Mouse (Mus musculus): ENCODE results near the gene Nr6a1. TPM values are rescaled to one million over a fixed set of nuclear protein-coding genes. Genes with fewer than 3 reads are reported as not detected.

Nr6a1 gene
- total and polyA plus RNA-seq, 3 experiments = 5.6 to 6.1 (median 5.8) TPM

DNA sequence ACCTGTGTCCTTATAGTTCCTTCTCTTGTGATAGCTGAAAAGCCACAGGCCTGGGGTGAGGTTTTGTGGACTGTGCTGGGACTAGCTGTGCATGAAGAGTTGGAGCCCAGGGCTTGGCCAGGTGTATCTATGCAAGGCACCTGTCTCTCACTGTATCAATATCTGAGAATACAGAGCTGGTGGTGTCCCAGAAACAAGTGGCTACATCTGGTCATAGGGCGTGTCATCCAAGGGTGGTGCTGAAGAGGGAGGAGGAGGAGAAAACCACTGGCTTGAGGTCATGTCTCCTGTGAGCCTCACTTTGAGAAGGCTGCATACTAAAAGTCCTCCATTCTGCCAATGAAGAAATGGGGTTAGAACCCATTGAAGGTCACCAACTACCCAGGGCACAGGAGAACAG is 10.5 kb upstream of the Nr6a1 start:
- Histone ChIP-seq H3K79me2 (replicated peaks; ENCODE audit: control insufficient read depth, extremely low read depth, insufficient read depth, poor library complexity, severe bottlenecking) (no peaks in the 10 kb centered on the region), H3K4me1 (ENCODE audit: control insufficient read depth in 1 of 2, insufficient read depth in 2 of 2) (peaks cover 26 to 51% of the 10 kb centered on the region in 2 experiments), H3K4me3 (replicated peaks in 1 of 3; ENCODE audit: low read depth in 2 of 3, low read length in 2 of 3, poor library complexity in 1 of 3) (no peak overlapping the region), H3K4me2 (ENCODE audit: insufficient read depth, low read depth, poor library complexity, severe bottlenecking) (no peak overlapping the region), H3K36me3 (replicated peaks in 1 of 2; ENCODE audit: control insufficient read depth in 1 of 2, insufficient read depth in 1 of 2, low read length in 1 of 2) (peaks cover 0 to 18% of the 10 kb centered on the region in 2 experiments), H3K9ac (ENCODE audit: insufficient read depth, low read depth) (no peak overlapping the region), H3K9me3 (replicated peaks; ENCODE audit: low read length) (peaks cover 2% of the 10 kb centered on the region), H3K27me3 (replicated peaks) (no peaks in the 10 kb centered on the region), H3K27ac (ENCODE audit: insufficient read depth, low read depth) (no peak overlapping the region)
- no peak for DNase-seq (ENCODE audit: extremely low read depth)
- TF ChIP-seq USF1 (IDR thresholded peaks at IDR 0.05; ENCODE audit: low read depth, low read length) = no peak
- no peak for TF ChIP-seq SIN3A (IDR thresholded peaks at IDR 0.05; ENCODE audit: low read length)
- no peak for TF ChIP-seq POLR2A (IDR thresholded peaks at IDR 0.05; ENCODE audit: low read depth, low read length)
- dilution Hi-C loops (cut with MboI; ENCODE audit: extremely low pct_ligation_motif_present, extremely low pct_unique_long_range_greater_than_20kb, low sequenced_read_pairs) = no loop called here
- in situ Hi-C loops (cut with MboI; ENCODE audit: low pct_ligation_motif_present, low pct_unique_long_range_greater_than_20kb, low sequenced_read_pairs) = no loop called here

DNA sequence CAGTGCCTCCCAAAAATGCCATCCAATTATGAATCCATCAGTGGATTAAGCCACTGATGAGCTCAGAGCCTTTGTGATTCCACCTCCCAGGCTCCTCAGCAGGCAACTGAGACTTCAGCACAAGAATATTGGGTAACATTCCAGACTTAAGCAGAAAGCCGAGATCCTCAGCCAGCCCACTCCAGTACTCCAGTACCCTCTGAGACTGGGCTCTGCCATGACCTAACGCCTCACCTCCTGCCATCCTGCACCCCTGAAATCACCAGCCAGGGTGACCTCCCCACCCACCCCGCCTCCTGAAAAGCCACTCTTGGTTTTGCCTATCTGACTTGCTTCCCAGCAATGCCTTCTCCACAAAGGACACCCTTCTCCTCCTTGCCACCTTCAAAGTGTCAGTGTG is 9.9 kb upstream of the Nr6a1 start:
- Histone ChIP-seq H3K4me3 (replicated peaks in 1 of 3; ENCODE audit: low read depth in 2 of 3, low read length in 2 of 3, poor library complexity in 1 of 3) (no peak overlapping the region), H3K36me3 (replicated peaks in 1 of 2; ENCODE audit: control insufficient read depth in 1 of 2, insufficient read depth in 1 of 2, low read length in 1 of 2) (peaks cover 0 to 16% of the 10 kb centered on the region in 2 experiments), H3K9ac (ENCODE audit: insufficient read depth, low read depth) (no peak overlapping the region), H3K4me2 (ENCODE audit: insufficient read depth, low read depth, poor library complexity, severe bottlenecking) (no peak overlapping the region), H3K79me2 (replicated peaks; ENCODE audit: control insufficient read depth, extremely low read depth, insufficient read depth, poor library complexity, severe bottlenecking) (no peaks in the 10 kb centered on the region), H3K4me1 (ENCODE audit: control insufficient read depth in 1 of 2, insufficient read depth in 2 of 2) (peaks cover 26 to 54% of the 10 kb centered on the region in 2 experiments), H3K27ac (ENCODE audit: insufficient read depth, low read depth) (no peak overlapping the region), H3K9me3 (replicated peaks; ENCODE audit: low read length) (peaks cover 2% of the 10 kb centered on the region), H3K27me3 (replicated peaks) (no peaks in the 10 kb centered on the region)
- in situ Hi-C loops (cut with MboI; ENCODE audit: low pct_ligation_motif_present, low pct_unique_long_range_greater_than_20kb, low sequenced_read_pairs) = no loop called here
- dilution Hi-C loops (cut with MboI; ENCODE audit: extremely low pct_ligation_motif_present, extremely low pct_unique_long_range_greater_than_20kb, low sequenced_read_pairs) = no loop called here
- TF ChIP-seq NRF1 (IDR thresholded peaks at IDR 0.05; ENCODE audit: low read depth, low read length) (no peak), UBTF (IDR thresholded peaks at IDR 0.05; ENCODE audit: low read depth, low read length) (no peak), POLR2AphosphoS2 (IDR thresholded peaks at IDR 0.05; ENCODE audit: low read depth, low read length) (no peak), MEF2A (IDR thresholded peaks at IDR 0.05; ENCODE audit: borderline replicate concordance, low read depth, low read length) (no peak), JUN (IDR thresholded peaks at IDR 0.05; ENCODE audit: insufficient read depth, low read depth, low read length) (no peak), SIN3A (IDR thresholded peaks at IDR 0.05; ENCODE audit: low read length) (no peak), TBP (conservative IDR thresholded peaks at IDR 0.05; ENCODE audit: low read depth, low read length) (no peak), SMC3 (IDR thresholded peaks at IDR 0.05; ENCODE audit: low read depth, low read length) (no peak), POLR2A (IDR thresholded peaks at IDR 0.05; ENCODE audit: low read depth, low read length) (no peak), MAFK (IDR thresholded peaks at IDR 0.05; ENCODE audit: insufficient replicate concordance, low read length) (no peak), MXI1 (IDR thresholded peaks at IDR 0.05; ENCODE audit: low read depth, low read length) (no peak)
- no peak for DNase-seq (ENCODE audit: extremely low read depth)

GRCm38 (mm10) chr2:38936721-38937378 is 9.4 kb upstream of the Nr6a1 start:
- Histone ChIP-seq H3K4me2 (ENCODE audit: insufficient read depth, low read depth, poor library complexity, severe bottlenecking) (no peak overlapping the region), H3K9me3 (replicated peaks; ENCODE audit: low read length) (peaks cover 2% of the 10 kb centered on the region), H3K79me2 (replicated peaks; ENCODE audit: control insufficient read depth, extremely low read depth, insufficient read depth, poor library complexity, severe bottlenecking) (no peaks in the 10 kb centered on the region), H3K27me3 (replicated peaks) (no peaks in the 10 kb centered on the region), H3K4me1 (ENCODE audit: control insufficient read depth in 1 of 2, insufficient read depth in 2 of 2) (peaks cover 28 to 58% of the 10 kb centered on the region in 2 experiments), H3K4me3 (replicated peaks in 1 of 3; ENCODE audit: low read depth in 2 of 3, low read length in 2 of 3, poor library complexity in 1 of 3) (no peak overlapping the region), H3K36me3 (replicated peaks in 1 of 2; ENCODE audit: control insufficient read depth in 1 of 2, insufficient read depth in 1 of 2, low read length in 1 of 2) (peaks cover 0 to 13% of the 10 kb centered on the region in 2 experiments), H3K27ac (ENCODE audit: insufficient read depth, low read depth) (no peak overlapping the region), H3K9ac (ENCODE audit: insufficient read depth, low read depth) (no peak overlapping the region)
- dilution Hi-C loops (cut with MboI; ENCODE audit: extremely low pct_ligation_motif_present, extremely low pct_unique_long_range_greater_than_20kb, low sequenced_read_pairs) (no loop called here), in situ Hi-C loops (cut with MboI; ENCODE audit: low pct_ligation_motif_present, low pct_unique_long_range_greater_than_20kb, low sequenced_read_pairs) (no loop called here)
- TF ChIP-seq UBTF (IDR thresholded peaks at IDR 0.05; ENCODE audit: low read depth, low read length) (no peak), NELFE (IDR thresholded peaks at IDR 0.05; ENCODE audit: low read depth, low read length) (no peak), SIN3A (IDR thresholded peaks at IDR 0.05; ENCODE audit: low read length) (no peak), HCFC1 (IDR thresholded peaks at IDR 0.05; ENCODE audit: low read depth, low read length) (no peak), CHD2 (IDR thresholded peaks at IDR 0.05; ENCODE audit: low read length) (no peak)
- DNase-seq (ENCODE audit: extremely low read depth) = no peak
